Mouse (Mus musculus) CD4-positive helper T cell, adult 2 months (primary cell): ENCODE results near the gene Mettl2.

ENCODE experiments used
- DNase-seq: peaks from one replicate; pipeline ENCODE4 v3.0.0-alpha.2; 2012; ENCODE audit warnings: low read depth, missing footprints, low spot score

Gene Mettl2

GRCm38 (mm10) chr11:105153068-105153833 is 27.0 kb downstream of the Mettl2 start:
- no peak for DNase-seq

GRCm38 (mm10) chr11:105155915-105156314 is 29.7 kb downstream of the Mettl2 start:
- DNase-seq: no peak

GRCm38 (mm10) chr11:105156748-105157267 is 30.6 kb downstream of the Mettl2 start:
- no peak for DNase-seq

- DNase-seq: no peak
Measured at GRCm38 (mm10) chr11:105158047-105158446, 31.8 kb downstream of the Mettl2 start.

GRCm38 (mm10) chr11:105159673-105160360 is 33.6 kb downstream of the Mettl2 start:
- no peak for DNase-seq

- DNase-seq: no peak
Measured at GRCm38 (mm10) chr11:105161411-105161810, 35.2 kb downstream of the Mettl2 start.

- DNase-seq: no peak
Measured at GRCm38 (mm10) chr11:105164516-105165510, 38.6 kb downstream of the Mettl2 start.

- no peak for DNase-seq
Measured at GRCm38 (mm10) chr11:105166780-105167179, 40.6 kb downstream of the Mettl2 start.

- no peak for DNase-seq
Measured at GRCm38 (mm10) chr11:105178516-105178915, 52.3 kb downstream of the Mettl2 start, which contains the start of gene Tlk2. TSS of gene Tlk2 (plus strand) at chr11:105178807.

GRCm38 (mm10) chr11:105179523-105179922 is 53.3 kb downstream of the Mettl2 start:
- no peak for DNase-seq

GRCm38 (mm10) chr11:105180471-105181091 is 54.4 kb downstream of the Mettl2 start:
- DNase-seq: peak; percentile 61

GRCm38 (mm10) chr11:105181126-105181637 is 55.0 kb downstream of the Mettl2 start:
- peak; percentile 91 for DNase-seq

GRCm38 (mm10) chr11:105181689-105182460 is 55.6 kb downstream of the Mettl2 start:
- peak; percentile 64 for DNase-seq

GRCm38 (mm10) chr11:105182461-105182855 is 56.2 kb downstream of the Mettl2 start:
- DNase-seq: no peak

- no peak for DNase-seq
Measured at GRCm38 (mm10) chr11:105184678-105185077, 58.5 kb downstream of the Mettl2 start.
